Mouse (Mus musculus) kidney, embryonic 16.5 days (tissue): ENCODE results near the gene 1700012A03Rik. TPM values are rescaled to one million over a fixed set of nuclear protein-coding genes. Genes with fewer than 3 reads are reported as not detected.

Source experiments
- ATAC-seq: fragments of 200-750 bp; cut with Nextera tagmentation; 2 replicates; pipeline ENCODE4 v1.8.0; 2017; ENCODE audit warnings: moderate TSS enrichment; ENCODE audit not compliant: low FRiP score, low TSS enrichment
- H3K27ac ChIP-seq: fragments of 300-500 bp; sonication (generic); 2 replicates; pipeline ENCODE4 v1.5.1; 2014; ENCODE audit warnings: low read length
- H3K27me3 ChIP-seq: fragments of 300-500 bp; sonication (generic); 2 replicates; pipeline ENCODE4 v1.6.1; 2014; ENCODE audit warnings: low read length, control low read depth, mixed read lengths; ENCODE audit not compliant: insufficient read depth
- H3K36me3 ChIP-seq: fragments of 300-500 bp; sonication (generic); 2 replicates; pipeline ENCODE4 v1.6.1; 2014; ENCODE audit warnings: low read length, control low read depth, mixed read lengths; ENCODE audit not compliant: insufficient read depth
- H3K4me1 ChIP-seq: fragments of 300-500 bp; sonication (generic); 2 replicates; pipeline ENCODE4 v1.6.1; 2014; ENCODE audit warnings: low read length, control low read depth, mixed read lengths; ENCODE audit not compliant: insufficient read depth
- H3K4me2 ChIP-seq: fragments of 300-500 bp; sonication (generic); replicated peaks from 2 replicates; pipeline ENCODE4 v1.6.1; 2014; ENCODE audit warnings: low read depth, low read length
- H3K4me3 ChIP-seq: fragments of 300-500 bp; sonication (generic); 2 replicates; pipeline ENCODE4 v1.5.1; 2014; ENCODE audit warnings: mild to moderate bottlenecking, low read length
- H3K9ac ChIP-seq: fragments of 300-500 bp; sonication (generic); replicated peaks from 2 replicates; pipeline ENCODE4 v1.6.1; 2014; ENCODE audit warnings: low read length
- H3K9me3 ChIP-seq: fragments of 300-500 bp; sonication (generic); 2 replicates; pipeline ENCODE4 v1.6.1; 2016; ENCODE audit warnings: low read length, control low read depth
- WGBS: fragments of 180-500 bp; shearing (Covaris S2); extraction: QIAGEN DNeasy Blood & Tissue Kit; methylation state at CpG from one replicate; pipeline ENCODE4 v1.1.7; 2014; 5-methylcytosine and 5-hydroxymethylcytosine counted together
- polyA plus RNA-seq: library from polyadenylated mRNA; unstranded; fragments of >200 nt; fragmentation: Nextera tagmentation; extraction: Ambion mirVana; gene quantifications from 2 replicates; pipeline ENCODE4 v1.2.1, GENCODE M21; 2015

The 1700012A03Rik gene
- polyA plus RNA-seq, 1 experiment from 2014 or later: not detected

GRCm38 (mm10) chr6:32065789-32066510 lies 15.9 kb downstream of the 1700012A03Rik start:
- Histone ChIP-seq H3K9me3 (no peaks in the 10 kb centered on the region), H3K27me3 (no peaks in the 10 kb centered on the region), H3K36me3 (no peaks in the 10 kb centered on the region), H3K4me3 (no peak overlapping the region), H3K27ac (no peak overlapping the region), H3K4me2 (no peak overlapping the region), H3K4me1 (no peaks in the 10 kb centered on the region), H3K9ac (no peak overlapping the region)
- ATAC-seq: 0 out of 2 replicates have a peak, but pooled peaks have one; percentile 51
- WGBS: 64% methylated on average over 10 of the region's 10 CpGs

GRCm38 (mm10) chr6:32072161-32072560 lies 22.1 kb downstream of the 1700012A03Rik start:
- Histone ChIP-seq H3K9ac (no peak overlapping the region), H3K27ac (no peak overlapping the region), H3K4me1 (no peaks in the 10 kb centered on the region), H3K27me3 (no peaks in the 10 kb centered on the region), H3K9me3 (no peaks in the 10 kb centered on the region), H3K4me3 (no peak overlapping the region), H3K4me2 (no peak overlapping the region), H3K36me3 (no peaks in the 10 kb centered on the region)
- WGBS: 58% methylated on average over 1 of the region's 1 CpGs
- no peak for ATAC-seq

- H3K9me3 ChIP-seq: no peaks in the 10 kb centered on the region
- no peak overlapping the region for H3K27ac ChIP-seq
- no peaks in the 10 kb centered on the region for H3K36me3 ChIP-seq
- H3K4me1 ChIP-seq: no peaks in the 10 kb centered on the region
- ATAC-seq: no peak
- H3K4me2 ChIP-seq: no peak overlapping the region
- no peak overlapping the region for H3K4me3 ChIP-seq
- whole genome bisulfite sequencing: 87% methylated on average over 10 of the region's 14 CpGs
- no peak overlapping the region for H3K9ac ChIP-seq
- H3K27me3 ChIP-seq: no peaks in the 10 kb centered on the region
These were observed 43.3 kb downstream of the 1700012A03Rik start for GRCm38 (mm10) chr6:32093312-32093711.

- Histone ChIP-seq H3K4me3 (no peak overlapping the region), H3K9ac (no peak overlapping the region), H3K4me1 (no peaks in the 10 kb centered on the region), H3K9me3 (no peaks in the 10 kb centered on the region), H3K36me3 (no peaks in the 10 kb centered on the region), H3K27me3 (no peaks in the 10 kb centered on the region), H3K4me2 (no peak overlapping the region), H3K27ac (no peak overlapping the region)
- 44% methylated on average over 9 of the region's 9 CpGs for WGBS
- ATAC-seq: no peak
These were observed 55.7 kb downstream of the 1700012A03Rik start for GRCm38 (mm10) chr6:32105547-32106275.
